Mouse (Mus musculus) ZHBTc4 (cell line): Measurements from ENCODE around the gene Ofcc1.

Source experiments
- DNase-seq: peaks from one replicate; pipeline ENCODE4 v3.0.0-alpha.2; 2011; ENCODE audit warnings: low read depth, low spot score

Ofcc1 gene

GRCm38 (mm10) chr13:40243821-40244220, 117.4 kb downstream of the Ofcc1 start:
- no peak for DNase-seq

GRCm38 (mm10) chr13:40236356-40236755, 124.9 kb downstream of the Ofcc1 start:
- no peak for DNase-seq

- DNase-seq: no peak
Measured at GRCm38 (mm10) chr13:40208314-40208713, 152.9 kb downstream of the Ofcc1 start.

GRCm38 (mm10) chr13:40181786-40182185, 179.5 kb downstream of the Ofcc1 start:
- no peak for DNase-seq

- DNase-seq: no peak
Measured at GRCm38 (mm10) chr13:40171775-40172174, 189.5 kb downstream of the Ofcc1 start.

GRCm38 (mm10) chr13:40167871-40168270, 193.4 kb downstream of the Ofcc1 start:
- no peak for DNase-seq

- no peak for DNase-seq
Measured at GRCm38 (mm10) chr13:40155466-40155865, 205.8 kb downstream of the Ofcc1 start.

- DNase-seq: no peak
Measured at GRCm38 (mm10) chr13:40139906-40140305, 221.3 kb downstream of the Ofcc1 start.

- peak; percentile 47 for DNase-seq
Measured at GRCm38 (mm10) chr13:40136096-40136495, 225.2 kb downstream of the Ofcc1 start.

- DNase-seq: no peak
Measured at GRCm38 (mm10) chr13:40135670-40136069, 225.6 kb downstream of the Ofcc1 start.

- no peak for DNase-seq
Measured at GRCm38 (mm10) chr13:40123868-40124267, 237.4 kb downstream of the Ofcc1 start.

GRCm38 (mm10) chr13:40112336-40112735, 248.9 kb downstream of the Ofcc1 start:
- no peak for DNase-seq

- DNase-seq: no peak
Measured at GRCm38 (mm10) chr13:40076236-40076635, 285.0 kb downstream of the Ofcc1 start.

GRCm38 (mm10) chr13:40074850-40075416, 286.3 kb downstream of the Ofcc1 start:
- DNase-seq: no peak

- no peak for DNase-seq
Measured at GRCm38 (mm10) chr13:40070004-40070403, 291.2 kb downstream of the Ofcc1 start.

- DNase-seq: no peak
Measured at GRCm38 (mm10) chr13:40061281-40061680, 300.0 kb downstream of the Ofcc1 start.

- no peak for DNase-seq
Measured at GRCm38 (mm10) chr13:40037881-40038280, 323.4 kb downstream of the Ofcc1 start.

- DNase-seq: peak; percentile 8
Measured at GRCm38 (mm10) chr13:40036981-40037765, 324.1 kb downstream of the Ofcc1 start.

GRCm38 (mm10) chr13:40029426-40029825, 331.8 kb downstream of the Ofcc1 start:
- DNase-seq: no peak

- DNase-seq: no peak
Measured at GRCm38 (mm10) chr13:40028827-40029226, 332.4 kb downstream of the Ofcc1 start.

GRCm38 (mm10) chr13:40025816-40026215, 335.4 kb downstream of the Ofcc1 start:
- DNase-seq: no peak

GRCm38 (mm10) chr13:40023201-40023777, 338.0 kb downstream of the Ofcc1 start:
- DNase-seq: no peak

GRCm38 (mm10) chr13:40022609-40023008, 338.6 kb downstream of the Ofcc1 start:
- no peak for DNase-seq
